Mouse (Mus musculus) heart, postnatal 36 days (tissue): Measurements from ENCODE around the gene Hpcal1. TPM values are rescaled to one million over a fixed set of nuclear protein-coding genes. Genes with fewer than 3 reads are reported as not detected.

Source experiments
- DNase-seq, 2 experiments: peaks; one replicate each; pipeline ENCODE4 v3.0.0; 2021 to 2022
- intact Hi-C: fragments of 180-260 bp; cut with DNase I; formaldehyde crosslinking; loops from one replicate; pipeline ENCODE4 v1.15.1; 2025
- total RNA-seq, 2 experiments: library from RNA; stranded (reverse); gene quantifications; 2 replicates each; pipeline ENCODE4 v1.2.3; 2021

Hpcal1 gene
- 10 to 100 TPM; 18.7 to 24.7 TPM for total RNA-seq

- peak; percentile 98 for DNase-seq
- intact Hi-C loops, result loop anchor here (2.0 to 5.0 kb wide), 2 partner anchors 54 to 143 kb away; no protein-coding TSS in a partner anchor
These were observed at the start of gene Hpcal1 for GRCm38 (mm10) chr12:17690564-17691281. Gene Hpcal1, plus strand, starts transcription at chr12:17690856.

DNA sequence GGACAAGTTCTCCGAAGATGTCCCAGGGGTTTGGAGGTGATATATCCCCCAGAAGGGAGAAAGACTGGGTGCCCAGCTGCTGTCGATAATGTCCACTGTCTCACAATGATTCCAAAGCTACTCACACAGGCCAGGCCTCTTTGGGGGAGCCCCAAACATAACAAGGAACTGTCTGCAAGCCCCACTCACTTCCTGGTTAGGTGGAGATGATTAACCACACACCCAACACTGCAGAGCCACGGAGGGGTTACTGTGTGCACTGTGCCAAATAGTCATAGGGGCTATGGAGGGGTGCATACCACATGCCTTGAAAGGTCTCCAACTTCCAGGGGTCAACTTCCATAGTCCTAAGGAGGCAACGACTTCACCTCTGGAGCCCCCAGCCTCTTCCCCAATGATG is 49.4 kb upstream of the Hpcal1 start:
- intact Hi-C loops, result no loop called here
- DNase-seq, result no peak

GRCm38 (mm10) chr12:17644385-17645222 is 46.1 kb upstream of the Hpcal1 start:
- no peak for DNase-seq

DNA sequence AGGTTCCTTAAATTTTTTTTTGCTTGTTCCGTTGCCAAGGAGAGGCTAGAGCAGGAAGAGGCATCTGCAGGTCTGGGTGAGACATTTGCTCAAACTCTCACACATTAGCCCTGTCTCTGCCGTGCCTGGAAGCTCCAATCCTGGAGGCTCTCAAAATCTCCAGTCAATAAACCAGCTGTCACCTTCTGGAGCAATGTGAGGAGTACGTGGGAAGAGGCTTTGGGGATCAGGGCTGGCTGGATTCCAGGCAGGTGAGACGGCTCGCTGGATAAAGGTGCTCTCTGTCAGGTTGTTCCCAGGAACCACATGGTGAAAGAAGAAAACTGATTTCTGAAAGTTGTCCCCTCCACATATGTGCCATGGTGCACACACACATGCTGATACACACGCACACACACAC is 44.2 kb upstream of the Hpcal1 start:
- no peak for DNase-seq
- intact Hi-C loops, result no loop called here

More at GRCm38 (mm10) chr12:17644385-17645222, 46.1 kb upstream of the Hpcal1 start:
- intact Hi-C loops, result no loop called here

- DNase-seq, result no peak
- intact Hi-C loops, result no loop called here
These were observed 39.2 kb upstream of the Hpcal1 start for GRCm38 (mm10) chr12:17651223-17652095.

DNA sequence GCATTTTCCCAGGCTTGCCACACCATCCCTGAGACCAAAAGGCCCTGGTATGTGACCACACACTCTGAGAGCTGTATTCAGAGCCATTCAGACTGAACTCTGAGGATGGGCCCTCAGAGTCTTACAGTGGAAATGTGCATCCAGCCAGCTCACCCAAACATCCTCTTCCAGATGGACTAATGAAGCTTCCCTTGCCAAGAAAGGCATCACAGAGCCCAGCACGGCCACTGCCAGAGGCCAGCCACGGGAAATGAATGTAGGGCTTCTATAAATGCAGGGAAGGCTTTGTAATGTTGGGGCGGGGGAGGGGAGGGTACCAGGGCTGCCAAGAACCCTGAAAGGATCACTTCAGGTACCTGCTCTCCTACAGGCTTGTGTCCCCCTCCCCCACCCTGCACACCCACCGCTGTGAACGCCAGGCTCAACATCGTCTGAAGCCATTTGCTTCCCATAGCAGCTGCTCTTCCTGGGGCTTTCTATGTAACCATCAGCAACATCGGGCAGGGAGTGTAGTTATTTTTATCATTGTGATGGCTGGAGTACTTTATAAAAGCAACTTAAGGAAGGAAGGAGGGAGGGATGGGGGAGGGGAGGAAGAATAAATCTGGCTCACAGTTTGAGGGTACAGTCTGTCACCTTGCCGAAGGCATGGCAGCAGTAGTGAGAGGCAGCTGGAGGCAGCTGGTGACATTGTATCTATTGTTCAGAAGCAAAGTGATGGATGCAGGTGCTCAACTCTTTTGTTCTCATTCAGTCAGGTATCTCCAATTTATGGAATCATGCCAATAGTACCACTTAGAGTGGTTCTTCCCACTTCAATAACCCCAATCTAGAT is 38.2 kb upstream of the Hpcal1 start:
- intact Hi-C loops, result no loop called here
- no peak for DNase-seq

- intact Hi-C loops, result no loop called here
- DNase-seq, result no peak
These were observed 37.4 kb upstream of the Hpcal1 start for GRCm38 (mm10) chr12:17653051-17653783.

DNA sequence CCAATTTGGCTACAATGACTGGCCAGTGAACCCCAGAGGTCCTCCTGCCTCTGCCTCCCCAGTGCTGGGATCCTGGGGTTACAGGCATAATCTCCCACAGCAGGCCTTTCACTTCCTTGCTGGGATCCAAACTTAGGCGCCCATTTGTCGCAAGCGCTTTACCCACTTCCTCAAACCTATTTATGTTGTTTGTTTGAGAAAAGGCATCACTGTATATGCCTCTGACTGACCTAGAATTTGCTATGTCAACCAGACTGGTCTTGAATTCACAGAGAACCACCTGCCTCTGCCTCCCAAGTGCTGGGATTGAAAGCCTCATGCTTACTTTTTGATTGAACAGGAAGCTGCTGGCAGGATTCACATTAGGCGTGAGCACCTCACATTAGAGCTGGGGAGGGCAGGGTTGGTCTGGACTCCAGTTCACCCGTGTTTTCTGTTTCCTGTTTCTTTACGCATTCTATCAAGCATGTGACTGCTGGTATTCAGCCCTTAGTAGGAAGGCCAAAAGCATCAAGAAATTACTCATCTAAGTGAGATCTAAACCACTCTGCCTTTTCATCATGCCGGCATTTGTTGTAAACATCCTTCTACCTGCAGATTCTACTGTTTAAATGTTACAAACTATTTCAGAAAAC is 33.0 kb upstream of the Hpcal1 start:
- intact Hi-C loops, result no loop called here
- DNase-seq, result no peak

DNA sequence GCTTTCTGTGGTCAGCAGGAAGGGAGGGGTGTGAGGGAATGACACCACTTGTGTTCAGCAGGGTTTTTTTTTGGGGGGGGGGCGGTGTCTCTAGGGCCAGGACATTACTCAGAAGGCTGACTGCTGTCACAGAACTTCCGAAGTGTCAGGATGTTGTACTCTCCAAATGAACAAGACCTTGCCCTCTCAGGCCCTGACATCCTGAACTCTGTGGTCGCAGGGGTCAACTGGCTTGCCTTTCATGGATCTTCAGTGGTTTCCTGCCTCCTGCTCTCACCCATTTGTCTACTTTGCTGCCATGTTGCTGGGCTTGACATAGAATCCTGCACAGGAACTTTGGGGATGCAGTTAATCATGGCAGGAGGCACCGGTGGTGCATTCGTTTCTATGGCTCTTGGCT is 32.1 kb upstream of the Hpcal1 start:
- DNase-seq, result no peak
- intact Hi-C loops, result no loop called here

GRCm38 (mm10) chr12:17661483-17661920 is 29.2 kb upstream of the Hpcal1 start:
- DNase-seq, result peak in 1 of 2 experiments; percentile 10
- intact Hi-C loops, result no loop called here

- no peak for DNase-seq
- intact Hi-C loops, result no loop called here
These were observed 26.5 kb upstream of the Hpcal1 start for GRCm38 (mm10) chr12:17663991-17664635.

- DNase-seq, result no peak
- intact Hi-C loops, result loop anchor here (5.0 kb wide), 1 partner anchor 131 kb away; no protein-coding TSS in a partner anchor
These were observed 24.7 kb upstream of the Hpcal1 start for GRCm38 (mm10) chr12:17665906-17666326.

GRCm38 (mm10) chr12:17666616-17667015 is 24.0 kb upstream of the Hpcal1 start:
- intact Hi-C loops, result loop anchor here (5.0 kb wide), 1 partner anchor 131 kb away; no protein-coding TSS in a partner anchor
- peak; percentile 22 to 43 for DNase-seq

GRCm38 (mm10) chr12:17673729-17674128 is 16.9 kb upstream of the Hpcal1 start:
- intact Hi-C loops, result no loop called here
- no peak for DNase-seq

DNA sequence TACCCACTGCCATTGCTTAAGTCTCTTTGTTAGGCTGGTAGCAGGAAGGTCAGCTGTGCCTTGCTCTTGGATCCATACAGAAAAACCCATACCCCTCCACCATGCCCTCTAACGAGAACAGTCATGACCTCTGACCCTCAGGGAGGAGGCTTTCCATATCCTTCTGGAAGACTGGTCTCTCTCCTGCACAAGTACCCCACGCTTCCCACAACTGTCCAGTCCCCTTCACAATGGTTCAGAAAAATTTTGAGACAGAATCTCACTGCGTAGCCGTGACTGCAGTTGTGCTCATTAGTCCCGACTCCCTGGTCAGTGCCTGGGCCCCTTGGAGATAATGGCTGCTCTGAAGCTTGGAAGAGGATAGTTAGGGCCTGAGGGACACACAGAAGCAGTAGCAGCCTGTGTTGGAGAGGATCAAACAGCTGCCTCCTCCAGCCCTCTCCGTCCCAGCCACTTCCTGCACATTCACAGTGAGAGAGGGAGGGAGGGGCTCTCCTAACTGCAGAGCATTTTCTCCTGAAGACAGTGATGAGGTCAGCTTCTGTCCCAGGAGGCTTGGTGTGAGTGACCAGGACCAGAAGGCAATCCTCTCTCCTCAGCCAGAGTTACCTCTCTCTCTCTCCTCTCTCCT is 16.4 kb upstream of the Hpcal1 start:
- intact Hi-C loops, result no loop called here

DNA sequence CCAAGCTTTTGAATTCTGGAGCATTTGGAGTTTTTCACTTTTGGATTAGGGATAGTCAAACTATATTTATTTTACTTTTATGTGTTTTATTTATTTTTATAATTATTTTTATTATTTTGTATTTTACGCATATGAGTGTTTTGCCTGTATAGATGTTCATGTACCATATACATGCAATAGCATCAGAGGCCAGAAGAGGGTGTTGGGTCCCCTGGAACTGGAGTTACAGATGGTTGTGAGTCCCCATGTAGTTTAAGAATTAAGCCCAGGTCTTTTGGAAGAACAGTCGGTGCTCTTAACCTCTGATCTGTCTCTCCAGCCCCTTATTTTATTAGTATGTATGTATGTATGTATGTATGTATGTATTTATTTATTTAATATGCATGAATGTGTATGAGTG is 12.9 kb upstream of the Hpcal1 start:
- DNase-seq, result no peak
- intact Hi-C loops, result no loop called here

More for the DNA sequence above, 16.4 kb upstream of the Hpcal1 start:
- no peak for DNase-seq

DNA sequence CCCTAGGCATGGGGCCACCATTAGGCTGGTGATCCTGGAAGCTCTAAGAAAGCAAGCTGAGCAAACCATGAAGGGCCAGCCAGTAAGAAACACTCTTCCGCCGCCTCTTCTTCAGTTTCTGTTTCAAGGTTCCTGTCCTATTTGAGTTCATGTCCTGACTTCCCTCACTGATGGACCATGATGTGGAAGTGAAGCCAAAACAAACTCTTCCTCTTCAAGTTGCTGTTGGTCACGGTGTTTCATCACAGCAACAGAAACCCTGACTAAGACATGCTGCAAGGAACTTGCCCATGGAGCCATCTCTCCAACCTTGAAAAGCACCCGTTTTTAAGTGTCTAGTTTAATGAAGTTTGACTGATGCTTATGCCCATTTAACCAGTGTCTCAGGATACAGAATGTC is 11.1 kb upstream of the Hpcal1 start:
- DNase-seq, result no peak
- intact Hi-C loops, result no loop called here
